Mouse (Mus musculus) kidney, adult 9 months (tissue): ENCODE measurements around the gene Cptp.

Experiments
- DNase-seq: peaks from one replicate; pipeline ENCODE4 v3.0.0; 2022

Gene Cptp

DNA sequence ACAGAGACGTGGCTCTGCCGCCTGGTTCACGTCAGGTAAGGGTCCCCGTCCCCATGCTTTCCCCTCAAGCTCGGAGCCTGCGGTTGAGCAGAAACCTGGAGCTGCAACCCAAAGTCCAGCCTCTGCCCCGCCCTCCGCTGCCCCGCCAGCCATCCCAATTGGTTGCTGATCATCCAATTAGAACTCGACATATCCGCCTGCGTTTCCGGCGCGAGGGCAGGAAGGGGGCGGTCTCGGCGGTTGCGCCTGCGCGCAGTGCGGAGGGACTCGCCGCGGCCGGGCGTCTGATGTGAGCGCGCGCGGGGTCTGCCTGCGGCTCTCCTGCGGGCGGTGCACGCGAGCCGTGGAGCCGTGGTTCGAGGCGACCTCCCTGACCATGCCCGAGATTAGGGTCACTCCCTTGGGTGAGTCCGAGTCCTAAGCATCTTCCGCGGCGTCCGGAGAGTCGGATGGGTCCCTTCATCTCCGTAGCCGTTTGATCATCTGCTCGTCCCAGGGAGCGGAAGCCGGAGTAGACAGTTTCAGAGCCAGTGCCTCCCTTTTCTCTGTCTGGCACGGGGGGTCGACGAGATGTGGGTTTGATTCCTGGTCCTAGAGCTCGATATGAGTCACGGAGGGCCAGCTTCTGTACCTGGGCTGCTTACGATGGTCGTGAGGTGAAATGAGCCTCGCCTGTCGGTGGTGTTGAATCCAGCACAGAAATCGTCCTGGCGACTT is at the start of gene Cptp, which contains the start of gene Ints11:
TSS of gene Cptp (minus strand) at position 124 of the 717 bp plus-strand sequence.
TSS of gene Ints11 (plus strand) at position 230 of the 717 bp plus-strand sequence.
- peak; percentile 98 for DNase-seq

DNA sequence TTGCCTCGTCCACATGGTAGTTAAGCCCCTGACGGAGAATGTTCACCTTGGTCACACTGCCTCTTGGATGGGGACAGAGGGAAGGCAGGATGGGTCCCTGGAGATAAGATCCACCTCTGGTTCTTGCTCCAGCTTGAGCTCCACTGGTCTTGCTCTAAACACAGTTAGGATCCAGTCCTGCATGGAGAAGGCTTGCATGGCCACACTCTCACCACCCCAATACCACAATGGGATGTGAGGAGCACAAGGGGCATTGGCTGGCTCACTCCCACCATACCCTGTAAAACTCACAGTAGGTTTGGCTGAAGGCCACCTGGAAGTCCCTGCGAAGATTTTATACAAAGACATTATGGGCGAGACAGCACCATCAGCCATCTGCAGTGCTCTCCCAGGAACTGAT is 39.5 kb upstream of the Cptp start:
- no peak for DNase-seq

DNA sequence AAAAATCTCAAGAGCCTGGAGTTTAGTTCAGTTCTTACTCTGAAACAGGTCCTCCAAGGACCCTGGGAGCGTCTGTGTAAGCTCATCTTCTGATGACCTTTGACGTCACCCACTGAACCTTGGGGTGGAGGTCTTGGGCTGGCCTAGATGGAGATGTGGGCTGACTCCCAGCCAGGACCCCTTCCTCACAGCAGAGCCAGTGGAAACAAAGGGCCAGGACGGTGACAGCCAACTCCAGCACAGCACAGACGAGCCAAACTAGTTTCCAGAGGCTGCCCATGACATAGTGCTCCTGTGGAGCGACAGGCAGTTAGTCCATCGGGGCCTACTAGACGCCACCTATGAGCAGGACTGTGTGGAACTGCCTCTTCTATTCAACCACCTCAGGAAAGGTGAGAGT is 39.0 kb upstream of the Cptp start:
- DNase-seq, result no peak

DNA sequence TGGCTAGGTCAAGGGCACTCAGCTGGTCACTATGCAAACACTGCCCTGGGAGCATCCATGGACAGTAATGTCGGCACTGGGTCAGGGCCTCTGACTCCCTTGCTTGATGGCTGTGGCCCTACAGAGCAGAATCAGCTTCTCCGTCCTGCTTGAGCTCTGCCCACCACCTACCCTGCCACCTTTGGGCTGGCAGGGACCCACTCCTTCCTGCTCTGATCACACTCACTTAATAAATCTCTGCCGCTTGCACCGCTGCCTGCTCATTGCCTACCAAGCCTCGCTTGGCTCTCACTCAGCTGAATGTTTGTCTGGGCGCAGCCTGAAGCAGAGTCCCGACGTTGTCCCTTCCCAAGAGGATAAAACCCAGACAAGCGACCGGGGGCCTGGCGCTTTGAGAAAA is 37.8 kb upstream of the Cptp start:
- no peak for DNase-seq

DNA sequence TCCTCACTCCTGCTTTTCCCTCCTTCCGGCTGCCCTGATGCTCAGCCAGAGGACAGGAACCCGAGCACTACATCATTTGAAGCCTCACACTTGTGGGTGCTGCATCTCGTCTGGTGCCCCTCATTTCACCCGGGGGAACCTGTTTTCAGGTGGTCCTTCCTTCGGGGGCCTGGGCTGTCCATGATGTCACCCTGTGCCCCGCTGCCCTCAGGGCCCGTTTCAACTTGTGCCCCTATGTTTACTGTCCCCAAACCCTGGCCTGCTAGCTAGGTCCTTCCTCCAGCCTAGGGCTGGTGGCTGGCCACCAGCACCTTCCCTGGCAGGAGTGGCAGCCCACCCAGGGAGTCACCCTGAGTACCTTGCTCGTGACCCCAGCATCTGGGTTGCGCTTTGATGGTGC is 36.9 kb upstream of the Cptp start:
- no peak for DNase-seq

DNA sequence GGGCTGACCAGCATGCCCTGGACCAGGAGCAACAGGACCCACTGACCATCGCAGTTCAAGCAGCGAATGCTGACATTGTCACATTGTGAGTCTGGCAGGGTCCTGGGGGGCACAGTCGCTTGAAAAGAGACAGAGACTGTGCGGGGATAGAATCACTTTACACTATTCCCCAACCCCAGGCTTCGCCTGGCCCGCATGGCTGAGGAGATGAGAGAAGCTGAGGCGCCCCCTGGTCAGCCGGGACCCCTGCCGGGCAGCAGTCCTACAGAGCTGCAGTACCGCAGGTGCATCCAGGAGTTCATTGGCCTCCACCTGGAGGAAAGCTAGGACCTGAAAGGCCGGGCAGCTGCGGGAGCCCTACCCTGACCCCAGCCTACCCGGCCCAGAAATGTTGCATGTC is 36.4 kb upstream of the Cptp start:
- DNase-seq, result no peak

DNA sequence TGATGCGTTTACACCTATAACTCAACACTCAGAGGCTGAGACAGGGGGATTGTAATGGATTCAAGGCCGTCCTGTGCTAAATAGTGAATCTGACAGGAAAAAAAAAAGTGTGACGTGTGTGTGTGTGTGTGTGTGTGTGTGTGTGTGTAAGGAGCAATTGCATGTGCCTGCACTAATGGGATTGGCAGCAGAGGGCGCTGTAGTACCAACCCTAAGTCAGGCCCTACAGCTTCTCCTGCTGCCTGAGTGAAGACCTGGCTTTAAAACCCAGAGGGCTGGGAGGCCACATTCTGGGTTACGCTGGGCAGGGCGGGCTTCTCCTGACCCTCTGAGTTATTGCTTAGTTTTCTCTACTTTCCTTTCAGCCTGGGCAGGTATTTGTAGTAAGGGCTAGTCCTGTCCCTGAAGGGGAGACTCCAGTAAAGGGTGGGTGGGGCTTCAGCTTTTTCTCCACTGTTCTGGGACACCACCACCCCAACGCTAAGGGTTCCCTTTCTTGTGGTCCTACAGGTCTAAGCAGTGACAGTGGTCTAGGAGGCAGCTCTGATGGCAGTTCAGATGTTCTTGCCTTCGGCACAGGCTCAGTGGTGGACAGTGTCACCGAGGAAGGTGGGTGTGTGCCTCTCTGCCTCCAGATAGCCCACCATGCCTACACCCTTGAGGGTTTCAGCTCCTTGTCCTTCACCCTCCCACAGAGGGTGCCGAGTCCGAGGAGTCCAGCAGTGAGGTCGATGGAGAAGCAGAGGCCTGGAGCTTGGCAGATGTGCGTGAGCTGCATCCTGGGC is 35.3 kb upstream of the Cptp start:
- peak; percentile 31 for DNase-seq

DNA sequence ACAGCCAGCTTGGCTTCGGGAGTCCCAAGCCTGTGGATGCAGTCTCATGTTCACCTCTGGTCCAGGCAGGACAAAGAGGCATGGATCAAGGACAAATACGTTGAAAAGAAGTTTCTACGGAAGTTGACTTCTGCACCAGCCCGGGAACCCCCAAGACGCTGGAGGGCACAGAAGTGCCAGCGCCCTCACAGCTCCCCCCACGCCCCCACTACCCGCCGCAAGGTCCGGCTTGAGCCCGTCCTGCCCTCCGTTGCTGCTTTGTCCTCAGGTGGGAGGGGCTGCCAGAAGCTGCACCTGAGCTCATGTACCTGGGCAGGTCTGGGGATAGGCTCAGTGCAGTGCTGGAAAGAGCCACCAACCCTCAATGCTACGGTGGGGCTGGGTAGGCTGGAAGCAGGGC is 34.0 kb upstream of the Cptp start:
- no peak for DNase-seq

DNA sequence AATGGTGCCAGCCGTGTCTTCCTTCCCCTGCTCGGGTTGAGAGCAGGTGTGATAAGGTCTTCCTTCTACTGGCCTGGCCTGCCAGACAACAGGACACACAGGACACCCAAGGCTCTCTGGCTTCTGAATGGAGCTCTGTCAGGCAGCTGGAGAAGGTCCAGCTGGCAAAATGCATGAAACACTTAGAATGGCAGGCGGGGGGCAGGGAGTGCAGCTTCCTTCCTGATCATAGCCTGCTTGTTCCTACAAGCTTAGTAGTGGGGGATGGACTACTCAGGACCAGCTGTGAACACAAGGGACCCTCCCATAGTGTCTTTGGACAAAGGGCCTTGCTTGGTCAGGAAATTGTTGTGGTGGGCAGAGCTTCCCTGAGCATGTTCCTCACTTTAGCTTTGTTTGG is 32.0 kb upstream of the Cptp start:
- DNase-seq, result peak; percentile 18

DNA sequence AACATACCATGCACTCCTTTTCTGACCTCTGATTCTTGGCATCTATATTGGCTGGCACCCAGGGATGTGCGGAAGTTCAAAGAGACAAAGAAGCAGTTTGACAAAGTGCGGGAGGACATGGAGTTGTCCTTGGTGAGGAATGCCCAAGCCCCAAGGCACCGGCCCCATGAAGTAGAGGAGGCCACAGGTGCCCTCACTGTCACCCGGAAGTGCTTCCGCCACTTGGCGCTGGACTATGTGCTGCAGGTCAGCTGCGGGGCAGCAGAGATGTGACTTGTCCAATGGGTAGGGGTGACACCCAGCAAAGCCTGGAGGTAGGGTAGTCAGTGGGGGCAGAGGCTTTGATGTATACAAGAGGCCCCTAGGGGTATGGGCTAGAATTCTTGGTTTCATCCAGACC is 30.1 kb upstream of the Cptp start:
- peak; percentile 0 for DNase-seq

DNA sequence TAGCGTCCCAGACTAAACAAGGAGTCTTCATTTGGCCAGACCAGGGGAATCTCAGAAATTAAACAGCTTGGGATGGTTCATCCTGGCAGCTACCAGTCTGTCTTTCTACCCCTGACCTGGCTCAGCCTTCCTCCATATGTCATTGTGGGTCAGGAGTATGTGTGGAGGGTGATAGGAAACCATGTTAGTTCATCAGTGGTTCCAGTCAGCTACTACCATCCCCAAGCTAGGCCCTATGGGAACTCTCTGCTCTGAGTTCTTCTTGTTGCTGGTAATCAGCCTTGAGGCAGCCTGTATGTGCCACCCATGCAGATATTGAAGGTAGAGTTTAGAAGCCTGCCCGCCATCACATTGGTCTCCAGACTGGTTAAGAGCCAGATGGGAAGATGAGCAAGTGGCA is 29.1 kb upstream of the Cptp start:
- no peak for DNase-seq

DNA sequence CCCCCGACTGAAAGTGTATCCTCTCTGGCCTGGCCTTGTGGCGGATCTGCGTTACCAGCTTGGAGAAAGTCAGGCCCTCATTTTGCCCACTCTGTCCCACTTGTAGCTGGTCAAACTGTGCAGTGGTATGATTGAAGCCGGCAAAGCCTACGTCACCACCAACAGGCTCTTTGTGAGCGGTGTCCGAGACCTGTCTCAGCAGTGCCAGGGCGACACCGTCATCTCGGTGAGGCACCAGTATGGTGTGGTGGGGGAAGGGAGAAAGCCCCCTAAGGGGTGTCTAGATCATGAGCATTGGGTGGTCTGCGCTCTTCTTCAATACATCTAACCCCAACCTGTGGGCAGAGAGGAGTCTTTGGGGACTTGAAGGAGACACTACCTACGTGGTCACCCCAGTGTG is 27.2 kb upstream of the Cptp start:
- DNase-seq, result no peak

DNA sequence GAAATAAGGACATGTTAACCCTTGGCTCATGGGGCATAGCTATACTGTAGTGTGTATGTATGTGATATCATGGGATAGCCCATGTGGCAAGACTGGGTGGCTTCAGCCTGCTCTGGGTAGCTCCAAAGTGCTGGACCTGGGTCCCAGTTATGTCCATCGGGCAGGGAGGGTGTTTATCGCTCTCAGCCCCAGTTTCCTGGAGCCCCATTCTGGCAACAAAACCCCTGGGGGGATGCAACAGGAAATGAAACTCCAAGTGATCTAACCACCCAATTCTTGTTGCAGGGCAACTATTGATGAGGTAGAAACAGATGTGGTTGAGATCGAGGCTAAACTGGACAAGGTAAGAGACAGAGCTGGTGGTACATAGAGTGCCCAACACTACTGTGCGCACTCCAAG is 26.6 kb upstream of the Cptp start:
- DNase-seq, result no peak

DNA sequence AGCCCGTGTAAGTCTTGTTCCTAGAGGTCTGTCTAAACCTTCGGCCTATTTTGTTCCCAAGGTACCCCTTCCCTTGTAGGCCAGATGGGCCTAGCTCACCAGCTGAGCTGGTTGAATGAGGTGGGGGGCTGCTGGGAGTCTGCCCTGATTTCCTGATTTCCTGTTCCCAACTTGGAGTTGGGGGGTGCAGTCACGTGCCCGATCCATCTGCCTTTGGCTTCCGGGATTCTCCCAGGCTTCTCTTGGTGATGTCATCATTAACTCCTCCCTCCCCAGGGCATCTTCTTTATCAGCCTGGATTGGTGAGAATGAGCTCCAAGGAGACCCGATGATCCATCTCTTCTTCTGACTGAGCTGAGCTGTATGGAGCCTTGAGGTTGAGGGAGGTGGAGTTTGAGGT is 26.0 kb upstream of the Cptp start:
- peak; percentile 70 for DNase-seq

DNA sequence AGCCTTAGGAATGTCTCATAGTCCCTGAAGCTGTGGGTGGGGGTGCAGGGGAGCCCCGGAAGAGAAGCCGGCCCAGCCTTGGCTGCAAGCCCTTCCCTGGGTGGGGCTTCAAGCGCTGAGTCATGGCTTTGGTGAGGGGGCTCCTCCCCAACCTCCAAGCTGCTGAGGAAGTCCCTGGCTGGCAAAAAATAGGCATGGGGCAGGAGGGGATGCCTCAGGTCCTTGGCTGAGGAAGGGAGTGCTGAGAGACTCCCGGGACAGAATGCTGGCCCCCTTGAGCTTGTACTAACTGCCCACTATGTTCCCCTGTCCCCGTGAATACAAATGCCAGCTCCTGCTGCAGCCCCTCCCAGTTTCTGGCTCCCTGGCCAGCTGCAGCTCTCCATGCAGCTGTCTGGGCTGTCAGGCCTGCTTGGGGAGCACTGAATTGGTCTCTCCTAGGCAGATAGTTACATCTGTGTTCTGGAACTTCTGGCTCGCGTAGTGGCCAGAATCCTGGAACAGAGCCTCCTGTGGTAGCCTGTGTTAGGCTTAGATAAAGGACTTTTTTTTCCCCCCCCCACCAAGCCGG is 25.2 kb upstream of the Cptp start:
- DNase-seq, result peak; percentile 67

DNA sequence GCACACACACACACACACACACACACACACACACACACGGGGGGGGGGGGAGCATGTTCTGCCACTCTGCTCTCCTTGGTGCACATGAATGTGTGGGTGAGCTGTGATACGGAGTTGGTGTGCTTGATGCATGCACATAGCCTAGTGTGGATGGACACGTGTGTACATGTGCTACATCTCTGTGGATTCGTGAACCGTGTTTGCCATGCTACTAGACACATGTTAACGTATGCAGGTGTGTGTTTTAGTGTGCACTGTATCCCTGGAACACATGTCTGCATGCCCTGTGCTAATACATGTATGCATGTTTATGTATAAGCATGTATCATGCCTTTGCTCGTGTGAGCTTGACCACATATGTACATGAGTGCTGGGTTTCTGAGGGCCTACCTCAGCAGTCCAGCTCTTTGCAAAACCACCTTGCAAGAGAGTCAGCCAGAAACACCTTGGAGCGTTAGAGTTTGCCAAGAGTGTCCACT is 24.0 kb upstream of the Cptp start:
- no peak for DNase-seq

DNA sequence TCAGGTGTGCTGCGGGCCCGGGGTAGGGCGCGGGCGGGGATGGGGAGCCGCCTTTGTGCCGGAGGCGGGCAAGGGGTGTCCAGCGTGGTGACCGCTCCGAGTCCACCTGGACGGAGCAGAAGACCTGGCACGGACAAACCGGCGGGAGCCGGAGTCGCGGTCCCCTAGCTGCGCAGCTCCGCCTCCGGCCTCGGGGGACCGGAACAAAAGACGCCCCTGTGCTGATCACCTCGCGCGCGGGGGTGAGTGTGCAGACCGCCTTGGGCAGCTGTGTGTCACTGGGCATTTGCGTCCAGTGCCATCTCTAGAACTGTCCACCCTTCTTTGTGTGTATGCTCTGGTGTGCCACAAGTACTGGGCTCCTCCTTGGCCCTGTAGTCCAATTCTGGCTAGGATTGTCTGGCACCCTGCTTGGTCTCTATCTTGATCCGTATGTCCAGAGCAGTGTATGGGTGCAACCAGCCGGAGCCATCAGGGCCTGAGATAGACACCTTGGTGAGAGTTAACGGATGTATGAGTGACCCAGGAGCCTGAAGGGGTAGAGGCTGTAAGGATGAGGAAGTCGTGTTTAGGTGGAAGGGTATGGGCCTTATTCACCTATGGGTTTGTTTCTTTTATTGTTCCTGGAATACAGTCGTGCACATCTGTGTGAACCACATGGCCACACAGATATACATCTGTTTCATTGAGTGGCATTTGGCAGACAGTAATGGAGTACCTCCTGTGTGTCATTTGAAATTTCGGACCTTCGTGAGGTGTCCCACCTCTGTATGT is 23.4 kb upstream of the Cptp start:
- DNase-seq, result no peak

DNA sequence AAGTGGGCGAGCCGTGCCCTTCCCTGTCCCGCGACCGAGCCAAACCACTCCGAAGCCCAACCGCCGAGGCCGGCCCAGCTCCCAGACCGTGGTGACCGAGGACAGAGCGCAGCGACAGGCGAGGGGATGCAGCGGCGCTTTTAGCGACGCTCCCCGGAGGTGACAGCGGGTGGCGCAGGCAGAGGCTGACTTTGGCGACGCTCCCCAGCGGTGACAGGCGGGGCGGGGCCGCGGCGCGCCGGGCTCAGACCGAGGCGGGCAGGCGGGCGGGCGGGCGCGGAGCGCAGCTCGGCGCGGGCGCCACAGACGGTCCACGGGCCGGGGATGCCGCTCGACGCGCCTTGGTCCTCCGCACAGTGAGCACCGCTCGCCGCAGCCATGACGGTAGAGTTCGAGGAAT is 22.8 kb upstream of the Cptp start:
- DNase-seq, result peak; percentile 72

DNA sequence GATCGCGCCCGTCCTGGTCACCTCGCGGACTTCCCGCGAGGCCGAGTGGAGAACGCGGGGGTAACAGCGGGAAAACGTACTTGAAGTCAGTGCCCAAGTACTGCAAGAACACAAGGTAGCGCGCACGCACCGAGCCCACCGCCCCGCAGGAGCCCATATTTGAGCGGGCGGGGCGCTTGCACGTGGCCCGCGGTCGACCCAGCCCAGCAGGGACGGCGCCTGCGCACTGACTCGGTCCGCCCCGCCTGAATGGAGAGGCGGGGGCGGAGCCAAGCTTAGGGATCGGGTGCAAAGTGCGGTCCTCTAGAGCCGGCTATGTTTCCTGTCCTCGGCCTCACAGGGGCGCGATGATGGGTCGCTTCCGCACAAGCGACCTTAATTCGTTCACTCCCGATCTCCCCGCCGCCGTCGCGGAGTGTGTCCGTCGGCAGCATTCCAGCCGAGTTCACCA is 22.3 kb upstream of the Cptp start, which contains the start of the genes Pusl1 and Acap3:
TSS of gene Pusl1 (minus strand) at position 231 of the 451 bp plus-strand sequence.
TSS of gene Acap3 (plus strand) at position 272 of the 451 bp plus-strand sequence.
- peak; percentile 97 for DNase-seq

DNA sequence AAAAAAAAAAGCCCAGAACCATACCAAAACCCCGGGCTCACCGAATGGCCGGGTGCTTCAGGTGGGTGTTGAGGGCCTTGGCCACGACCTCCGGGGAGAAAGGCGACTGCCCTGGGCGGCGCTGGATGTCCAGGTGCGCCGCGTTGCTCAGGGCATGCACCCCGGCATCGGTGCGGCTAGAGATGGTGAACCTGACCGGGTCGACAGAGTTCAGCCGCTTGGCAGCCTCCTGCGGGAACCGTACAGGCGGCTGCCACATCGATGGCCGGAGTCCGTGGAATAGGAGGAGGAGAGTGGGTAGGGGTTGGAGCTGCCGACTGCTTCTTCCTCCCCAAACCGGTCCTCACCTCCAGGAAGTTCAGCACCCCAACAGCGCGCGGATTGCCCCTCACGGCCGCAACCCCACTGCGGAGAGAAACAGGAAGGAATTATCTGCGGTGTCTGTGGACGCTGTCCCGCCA is 21.8 kb upstream of the Cptp start:
- DNase-seq, result peak; percentile 38

DNA sequence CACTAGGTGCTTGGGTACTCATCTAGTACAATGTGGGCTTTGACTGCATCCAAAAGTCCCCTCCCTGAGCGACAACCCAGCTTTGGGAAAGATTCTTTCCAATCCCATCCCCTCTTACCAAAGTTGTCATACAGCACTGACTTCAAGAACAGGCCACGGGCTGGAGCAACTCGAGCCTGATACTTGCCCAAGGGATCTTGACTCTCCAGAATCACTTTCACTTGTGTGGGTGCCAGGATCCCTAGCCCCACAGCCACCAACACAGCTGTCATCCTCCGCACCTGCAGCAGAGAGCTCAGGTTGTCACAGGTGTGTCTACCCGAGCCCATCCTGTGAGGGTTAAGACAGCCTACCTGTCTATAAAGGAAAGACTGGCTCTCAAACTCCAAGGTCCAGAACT is 20.1 kb upstream of the Cptp start:
- DNase-seq, result no peak

DNA sequence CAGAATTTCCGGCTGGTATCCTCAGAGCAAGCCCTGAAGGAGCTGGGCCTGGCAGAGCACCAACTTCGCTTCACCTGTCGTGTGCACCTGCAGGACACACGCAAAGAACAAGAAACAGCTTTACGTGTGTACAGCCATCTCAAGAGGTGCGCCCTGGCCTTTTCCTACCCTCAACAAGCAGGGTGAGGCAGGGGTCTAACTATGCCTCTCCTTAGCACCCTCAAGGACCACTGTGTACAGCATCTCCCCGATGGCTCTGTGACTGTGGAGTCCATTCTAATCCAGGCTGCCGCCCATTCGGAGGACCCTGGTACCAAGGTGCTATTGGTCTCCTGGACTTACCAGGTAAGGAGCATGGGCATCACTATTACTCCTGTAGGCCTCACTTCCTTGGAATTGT is 18.9 kb upstream of the Cptp start:
- DNase-seq, result no peak

DNA sequence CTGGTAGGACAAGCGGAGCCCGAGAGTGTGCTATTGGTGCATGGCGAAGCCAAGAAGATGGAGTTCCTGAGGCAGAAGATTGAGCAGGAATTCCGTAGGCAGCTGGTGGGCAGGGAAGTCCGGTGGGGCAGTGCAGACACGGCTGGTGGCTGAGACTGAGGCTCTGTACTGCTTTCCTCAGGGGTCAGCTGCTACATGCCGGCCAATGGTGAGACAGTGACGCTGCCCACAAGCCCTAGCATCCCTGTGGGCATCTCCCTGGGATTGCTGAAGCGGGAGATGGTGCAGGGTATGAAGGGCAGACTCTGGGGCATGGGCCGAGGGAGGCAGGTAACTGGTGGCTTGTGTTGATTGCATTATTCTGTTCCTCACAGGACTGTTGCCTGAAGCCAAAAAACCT is 18.4 kb upstream of the Cptp start:
- no peak for DNase-seq
